Mouse (Mus musculus) olfactory bulb, adult 2 months (tissue): ENCODE measurements around the gene Gapvd1.
A peak's percentile ranks its signal among the peaks of the same experiment; 100 is the strongest.
"Not testable (repeated sequence)": the region's sequence is repeated elsewhere in the genome, so short reads cannot be mapped to it uniquely, and the experiment has no call there.

ENCODE experiments used
- CTCF ChIP-seq: fragments of 200-500 bp; IDR thresholded peaks from 2 replicates; pipeline ENCODE4 v1.5.1; 2012; ENCODE audit warnings: low read depth, mild to moderate bottlenecking, low read length, moderate library complexity; ENCODE audit not compliant: insufficient read depth
- POLR2A ChIP-seq: fragments of 200-500 bp; IDR thresholded peaks from 2 replicates; pipeline ENCODE4 v1.6.1; 2012; ENCODE audit warnings: mild to moderate bottlenecking, low read depth, low read length, moderate library complexity; ENCODE audit not compliant: insufficient read depth

DNA sequence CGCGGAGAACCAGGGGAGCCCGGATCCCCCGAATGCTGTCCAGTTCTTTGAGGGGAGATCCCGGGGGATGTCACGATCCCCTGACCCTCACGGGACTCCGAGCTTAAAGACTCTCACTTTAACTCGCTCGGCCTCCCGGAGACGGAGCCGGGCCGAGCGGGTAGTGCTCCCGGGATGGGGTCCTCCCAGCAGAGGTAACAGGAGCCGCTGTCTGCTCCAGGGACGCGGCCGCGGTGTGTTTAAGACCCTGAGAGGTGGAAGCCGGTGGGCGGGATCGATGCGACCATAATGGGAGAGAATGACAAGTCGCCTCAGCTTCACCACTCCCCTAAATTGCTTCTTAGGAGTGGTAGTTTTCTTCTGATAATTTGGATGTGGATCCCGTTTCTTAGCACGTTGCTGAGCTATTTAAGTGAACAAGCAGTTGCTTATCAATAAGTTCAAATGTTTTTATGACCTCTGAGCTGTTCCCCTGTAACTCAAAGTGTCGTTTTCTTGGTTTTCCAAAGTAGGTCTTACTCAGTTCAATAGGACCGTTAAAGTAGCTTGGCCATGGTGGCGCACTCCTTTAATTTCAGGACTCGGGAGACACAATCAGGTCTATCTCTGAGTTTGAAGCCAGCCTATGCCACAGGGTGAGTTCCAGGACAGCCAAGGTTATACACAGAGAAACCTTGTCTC is 47.7 kb upstream of the Gapvd1 start:
- TF ChIP-seq POLR2A, result 0 out of 2 replicates have a peak, but pooled peaks have one; percentile 3
- TF ChIP-seq CTCF, result not testable (repeated sequence)
